Mouse (Mus musculus): Measurements from ENCODE around the gene Exoc2. TPM values are rescaled to one million over a fixed set of nuclear protein-coding genes. Genes with fewer than 3 reads are reported as not detected.

The Exoc2 gene
- polyA plus RNA-seq, 1 experiment from 2014 or later, result 33.2 TPM

DNA sequence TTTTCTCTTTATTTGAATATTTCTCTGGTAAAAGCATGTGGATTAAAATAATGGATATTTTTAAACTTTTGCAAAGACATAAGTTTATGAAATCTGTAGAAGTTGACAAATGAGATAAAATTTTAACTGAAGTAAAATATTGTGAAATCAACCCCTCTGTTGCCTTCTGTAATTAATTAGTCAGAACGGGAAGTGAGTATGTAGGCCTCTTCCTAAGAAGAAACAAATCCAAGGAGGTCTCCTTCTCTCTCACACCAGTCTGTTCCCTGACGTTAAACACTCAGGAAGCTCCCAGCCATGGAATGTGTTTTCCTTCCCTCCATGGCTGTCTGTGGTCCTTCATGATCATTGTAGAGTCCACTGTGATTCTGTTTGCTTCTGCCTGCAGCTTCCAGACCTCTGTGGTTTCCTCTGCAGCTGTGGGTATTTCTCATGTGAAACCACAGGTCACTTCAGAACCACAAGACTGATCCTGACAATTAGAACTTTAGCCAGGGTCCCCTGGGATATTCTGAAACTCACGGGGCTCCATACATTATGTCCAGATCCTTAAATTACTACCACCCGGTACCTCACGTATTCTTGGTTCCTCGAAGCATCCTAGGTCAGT is 20.5 kb upstream of the Exoc2 start:
- H3K27me3 ChIP-seq (ENCODE audit: control insufficient read depth, insufficient read depth, low read length), result peaks cover 6% of the 10 kb centered on the region; the same call in 1 of the 2 replicates
- H3K4me3 ChIP-seq (ENCODE audit: low read length), result no peak overlapping the region
- H3K9ac ChIP-seq (ENCODE audit: low read depth, low read length), result no peak overlapping the region
- H3K4me2 ChIP-seq (replicated peaks; ENCODE audit: low read depth, low read length), result no peak overlapping the region
- H3K36me3 ChIP-seq (ENCODE audit: control insufficient read depth, insufficient read depth, low read length), result no peaks in the 10 kb centered on the region
- ATAC-seq (ENCODE audit: low FRiP score, low TSS enrichment), result no peak
- no peaks in the 10 kb centered on the region for H3K4me1 ChIP-seq (ENCODE audit: control insufficient read depth, insufficient read depth, low read length)
- 77% methylated on average over 6 of the region's 6 CpGs for WGBS
- H3K27ac ChIP-seq (ENCODE audit: low read depth, low read length), result no peak overlapping the region
- H3K9me3 ChIP-seq (ENCODE audit: control insufficient read depth, low read length), result no peaks in the 10 kb centered on the region

DNA sequence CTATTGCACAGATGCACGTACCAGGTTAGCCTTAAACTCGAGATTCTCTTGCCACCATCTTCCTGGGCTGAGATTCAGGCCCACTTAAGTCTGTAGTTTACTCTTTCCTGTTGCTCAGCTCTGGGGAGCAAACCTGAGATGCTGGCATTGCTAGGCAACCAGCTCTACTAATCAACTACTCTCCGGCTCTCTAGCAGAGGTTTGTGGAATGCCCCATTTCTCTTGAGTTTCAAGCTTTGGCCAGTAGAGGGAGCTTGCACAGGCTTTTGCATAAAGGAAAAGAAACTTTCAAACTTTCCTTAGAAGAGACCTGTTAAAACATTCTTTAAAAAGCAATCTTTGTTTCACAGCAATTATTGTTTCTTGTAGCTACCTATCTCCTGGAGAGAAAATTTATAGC is 19.9 kb upstream of the Exoc2 start:
- no peak for ATAC-seq (ENCODE audit: low FRiP score, low TSS enrichment)
- no peaks in the 10 kb centered on the region for H3K36me3 ChIP-seq (ENCODE audit: control insufficient read depth, insufficient read depth, low read length)
- no peak overlapping the region for H3K4me3 ChIP-seq (ENCODE audit: low read length)
- no peak overlapping the region for H3K27ac ChIP-seq (ENCODE audit: low read depth, low read length)
- H3K4me2 ChIP-seq (replicated peaks; ENCODE audit: low read depth, low read length), result no peak overlapping the region
- peaks cover 6% of the 10 kb centered on the region; the same call in 1 of the 2 replicates for H3K27me3 ChIP-seq (ENCODE audit: control insufficient read depth, insufficient read depth, low read length)
- WGBS, result 28% methylated on average over 3 of the region's 3 CpGs
- no peak overlapping the region for H3K9ac ChIP-seq (ENCODE audit: low read depth, low read length)
- no peaks in the 10 kb centered on the region for H3K9me3 ChIP-seq (ENCODE audit: control insufficient read depth, low read length)
- no peaks in the 10 kb centered on the region for H3K4me1 ChIP-seq (ENCODE audit: control insufficient read depth, insufficient read depth, low read length)

GRCm38 (mm10) chr13:30990233-30990632 is 16.3 kb upstream of the Exoc2 start:
- ATAC-seq (ENCODE audit: low FRiP score, low TSS enrichment), result no peak
- H3K27ac ChIP-seq (ENCODE audit: low read depth, low read length), result no peak overlapping the region

GRCm38 (mm10) chr13:30989710-30990109 is 15.8 kb upstream of the Exoc2 start:
- Histone ChIP-seq H3K27ac (ENCODE audit: low read depth, low read length) (no peak overlapping the region), H3K4me3 (ENCODE audit: low read length) (no peak overlapping the region), H3K27me3 (ENCODE audit: control insufficient read depth, insufficient read depth, low read length) (peaks cover 15% of the 10 kb centered on the region; the same call in 1 of the 2 replicates), H3K9ac (ENCODE audit: low read depth, low read length) (no peak overlapping the region), H3K4me2 (replicated peaks; ENCODE audit: low read depth, low read length) (no peak overlapping the region), H3K36me3 (ENCODE audit: control insufficient read depth, insufficient read depth, low read length) (no peaks in the 10 kb centered on the region), H3K9me3 (ENCODE audit: control insufficient read depth, low read length) (no peaks in the 10 kb centered on the region), H3K4me1 (ENCODE audit: control insufficient read depth, insufficient read depth, low read length) (peaks cover 9% of the 10 kb centered on the region)
- ATAC-seq (ENCODE audit: low FRiP score, low TSS enrichment), result no peak
- WGBS, result 79% methylated on average over 10 of the region's 10 CpGs

More at GRCm38 (mm10) chr13:30990233-30990632, 16.3 kb upstream of the Exoc2 start:
- Histone ChIP-seq H3K4me2 (replicated peaks; ENCODE audit: low read depth, low read length) (no peak overlapping the region), H3K9ac (ENCODE audit: low read depth, low read length) (no peak overlapping the region), H3K36me3 (ENCODE audit: control insufficient read depth, insufficient read depth, low read length) (no peaks in the 10 kb centered on the region), H3K27me3 (ENCODE audit: control insufficient read depth, insufficient read depth, low read length) (peaks cover 13% of the 10 kb centered on the region; the same call in 1 of the 2 replicates), H3K4me1 (ENCODE audit: control insufficient read depth, insufficient read depth, low read length) (peaks cover 8% of the 10 kb centered on the region), H3K4me3 (ENCODE audit: low read length) (no peak overlapping the region), H3K9me3 (ENCODE audit: control insufficient read depth, low read length) (no peaks in the 10 kb centered on the region)
- 44% methylated on average over 9 of the region's 9 CpGs for WGBS

DNA sequence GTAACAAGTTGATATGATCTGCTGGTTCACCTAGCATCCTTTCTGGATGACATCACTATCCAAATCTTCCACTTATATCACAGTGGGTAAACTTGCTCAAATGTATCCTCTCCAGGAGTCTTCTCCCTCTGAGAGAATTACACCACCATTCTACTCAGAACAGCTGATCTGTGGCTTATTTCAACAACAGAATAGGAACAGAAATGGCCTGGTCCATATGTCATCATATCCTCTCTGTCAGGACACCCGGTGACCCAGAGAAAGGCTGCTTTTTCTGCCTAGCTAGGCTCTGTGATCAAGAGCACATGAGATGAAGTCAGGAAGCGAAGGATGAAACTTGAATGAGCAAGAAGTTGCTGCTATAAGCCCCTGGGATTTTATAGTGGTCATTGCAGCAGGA is 13.8 kb upstream of the Exoc2 start:
- no peak overlapping the region for H3K4me2 ChIP-seq (replicated peaks; ENCODE audit: low read depth, low read length)
- WGBS, result 79% methylated on average over 2 of the region's 2 CpGs
- peaks cover 17% of the 10 kb centered on the region; the same call in 1 of the 2 replicates for H3K27me3 ChIP-seq (ENCODE audit: control insufficient read depth, insufficient read depth, low read length)
- H3K36me3 ChIP-seq (ENCODE audit: control insufficient read depth, insufficient read depth, low read length), result no peaks in the 10 kb centered on the region
- H3K9ac ChIP-seq (ENCODE audit: low read depth, low read length), result no peak overlapping the region
- no peak overlapping the region for H3K4me3 ChIP-seq (ENCODE audit: low read length)
- no peak for ATAC-seq (ENCODE audit: low FRiP score, low TSS enrichment)
- H3K27ac ChIP-seq (ENCODE audit: low read depth, low read length), result no peak overlapping the region
- peaks cover 9% of the 10 kb centered on the region for H3K4me1 ChIP-seq (ENCODE audit: control insufficient read depth, insufficient read depth, low read length)
- H3K9me3 ChIP-seq (ENCODE audit: control insufficient read depth, low read length), result no peaks in the 10 kb centered on the region

- H3K4me1 ChIP-seq (ENCODE audit: control insufficient read depth, insufficient read depth, low read length), result peaks cover 9% of the 10 kb centered on the region
- H3K4me2 ChIP-seq (replicated peaks; ENCODE audit: low read depth, low read length), result no peak overlapping the region
- ATAC-seq (ENCODE audit: low FRiP score, low TSS enrichment), result no peak
- no peak overlapping the region for H3K27ac ChIP-seq (ENCODE audit: low read depth, low read length)
- no peaks in the 10 kb centered on the region for H3K36me3 ChIP-seq (ENCODE audit: control insufficient read depth, insufficient read depth, low read length)
- H3K9ac ChIP-seq (ENCODE audit: low read depth, low read length), result no peak overlapping the region
- H3K9me3 ChIP-seq (ENCODE audit: control insufficient read depth, low read length), result no peaks in the 10 kb centered on the region
- peaks cover 17% of the 10 kb centered on the region; the same call in 1 of the 2 replicates for H3K27me3 ChIP-seq (ENCODE audit: control insufficient read depth, insufficient read depth, low read length)
- H3K4me3 ChIP-seq (ENCODE audit: low read length), result no peak overlapping the region
- WGBS, result 77% methylated on average over 10 of the region's 10 CpGs
Observed at GRCm38 (mm10) chr13:30986934-30987455, 13.1 kb upstream of the Exoc2 start.

DNA sequence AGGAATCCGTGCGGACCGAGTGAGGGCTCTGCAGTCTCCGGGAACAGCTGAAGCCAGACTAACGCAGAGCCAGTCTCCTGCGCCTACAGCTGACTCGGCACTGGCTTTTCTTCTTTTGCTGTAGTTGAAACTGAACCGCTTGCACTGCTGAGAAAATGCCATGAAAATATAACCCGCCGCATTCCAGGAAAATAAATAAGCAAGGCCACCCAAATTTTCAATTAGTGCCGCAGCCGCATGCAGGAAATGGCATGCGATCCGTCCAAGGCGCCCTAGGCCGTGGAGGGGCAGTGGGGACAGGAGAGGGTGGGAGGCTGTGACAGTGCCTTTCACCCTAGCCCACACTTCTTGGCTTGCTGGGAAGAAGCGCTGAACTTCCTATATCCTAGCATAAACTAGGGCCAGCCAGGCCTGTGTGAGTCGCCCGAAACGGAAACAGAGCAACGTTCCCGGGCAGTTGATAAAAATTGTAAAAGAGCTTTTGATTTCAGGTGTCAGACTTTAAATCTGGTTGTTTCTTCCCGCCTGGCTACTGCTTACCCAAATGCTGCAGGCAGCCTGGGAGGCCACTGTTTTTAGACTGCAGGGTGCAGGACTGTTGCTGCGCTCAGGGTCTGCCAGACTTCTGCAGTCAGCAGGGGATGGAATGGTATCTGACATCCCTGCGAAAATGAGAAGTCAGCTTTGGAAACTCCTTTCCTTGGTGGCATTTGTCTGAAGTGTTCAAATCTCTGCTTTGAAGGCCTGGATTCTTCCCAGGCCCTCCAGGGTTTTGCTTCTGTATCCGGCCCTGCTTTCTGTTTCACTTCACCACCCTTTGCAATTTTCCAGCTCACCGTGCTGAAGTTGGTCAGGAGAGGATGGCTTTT is 11.9 kb upstream of the Exoc2 start:
- ATAC-seq (ENCODE audit: low FRiP score, low TSS enrichment), result peak; percentile 83
- peak overlapping the region; percentile 32 for H3K4me3 ChIP-seq (ENCODE audit: low read length)
- H3K9ac ChIP-seq (ENCODE audit: low read depth, low read length), result peak overlapping the region; percentile 38; the same call in 1 of the 2 replicates
- peaks cover 9% of the 10 kb centered on the region for H3K4me1 ChIP-seq (ENCODE audit: control insufficient read depth, insufficient read depth, low read length)
- H3K27me3 ChIP-seq (ENCODE audit: control insufficient read depth, insufficient read depth, low read length), result peaks cover 11% of the 10 kb centered on the region; the same call in 1 of the 2 replicates
- no peaks in the 10 kb centered on the region for H3K36me3 ChIP-seq (ENCODE audit: control insufficient read depth, insufficient read depth, low read length)
- no peaks in the 10 kb centered on the region for H3K9me3 ChIP-seq (ENCODE audit: control insufficient read depth, low read length)
- peak overlapping the region; percentile 54 for H3K4me2 ChIP-seq (replicated peaks; ENCODE audit: low read depth, low read length)
- 16% methylated on average over 27 of the region's 27 CpGs for WGBS
- H3K27ac ChIP-seq (ENCODE audit: low read depth, low read length), result no peak overlapping the region

- no peaks in the 10 kb centered on the region for H3K9me3 ChIP-seq (ENCODE audit: control insufficient read depth, low read length)
- H3K36me3 ChIP-seq (ENCODE audit: control insufficient read depth, insufficient read depth, low read length), result no peaks in the 10 kb centered on the region
- peaks cover 9% of the 10 kb centered on the region for H3K4me1 ChIP-seq (ENCODE audit: control insufficient read depth, insufficient read depth, low read length)
- WGBS, result 23% methylated on average over 13 of the region's 13 CpGs
- peak overlapping the region; percentile 32 for H3K4me3 ChIP-seq (ENCODE audit: low read length)
- H3K27me3 ChIP-seq (ENCODE audit: control insufficient read depth, insufficient read depth, low read length), result peaks cover 11% of the 10 kb centered on the region; the same call in 1 of the 2 replicates
- ATAC-seq (ENCODE audit: low FRiP score, low TSS enrichment), result no peak
- H3K4me2 ChIP-seq (replicated peaks; ENCODE audit: low read depth, low read length), result peak overlapping the region; percentile 54
- no peak overlapping the region for H3K27ac ChIP-seq (ENCODE audit: low read depth, low read length)
- H3K9ac ChIP-seq (ENCODE audit: low read depth, low read length), result peak overlapping the region; percentile 38; the same call in 1 of the 2 replicates
Observed at GRCm38 (mm10) chr13:30985275-30985597, 11.3 kb upstream of the Exoc2 start.

DNA sequence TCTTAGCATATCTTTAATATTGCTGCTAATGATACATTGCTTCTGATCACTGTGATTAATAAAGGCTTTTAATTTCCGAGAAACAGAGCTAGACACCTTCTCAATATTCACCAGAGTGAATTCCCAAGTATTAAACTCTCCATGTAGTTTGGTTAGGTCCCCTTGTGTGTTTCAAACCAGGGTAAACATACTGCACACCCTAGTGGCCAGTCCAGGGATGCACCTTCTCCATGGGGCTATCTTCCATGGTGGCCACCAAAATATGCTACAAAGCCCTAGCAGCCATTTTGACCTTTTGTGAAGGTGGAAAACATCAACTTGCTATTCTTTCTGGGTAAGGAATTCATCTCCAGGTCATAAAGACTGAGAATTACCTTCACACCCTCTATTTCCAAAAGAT is 7.8 kb upstream of the Exoc2 start:
- ATAC-seq (ENCODE audit: low FRiP score, low TSS enrichment), result no peak
- Histone ChIP-seq H3K4me3 (ENCODE audit: low read length) (no peak overlapping the region), H3K27me3 (ENCODE audit: control insufficient read depth, insufficient read depth, low read length) (peaks cover 3% of the 10 kb centered on the region; the same call in 1 of the 2 replicates), H3K9me3 (ENCODE audit: control insufficient read depth, low read length) (no peaks in the 10 kb centered on the region), H3K27ac (ENCODE audit: low read depth, low read length) (no peak overlapping the region), H3K4me1 (ENCODE audit: control insufficient read depth, insufficient read depth, low read length) (peaks cover 9% of the 10 kb centered on the region), H3K9ac (ENCODE audit: low read depth, low read length) (no peak overlapping the region), H3K36me3 (ENCODE audit: control insufficient read depth, insufficient read depth, low read length) (no peaks in the 10 kb centered on the region), H3K4me2 (replicated peaks; ENCODE audit: low read depth, low read length) (no peak overlapping the region)
- 65% methylated on average over 1 of the region's 1 CpGs for WGBS

Data from kidney, embryonic 14.5 days (tissue).